In genomic region chr3:121539871-121540431, GRCm38 (mm10) we compare ENCODE assay signal across 8 mouse cellular contexts. TPM values are rescaled to one million over a fixed set of nuclear protein-coding genes. Genes with fewer than 3 reads are reported as not detected.
A peak's percentile ranks its signal among the peaks of the same experiment; 100 is the strongest.
DNase-seq lines count a peak whose midpoint lies in the region; ATAC-seq lines count a peak whose summit lies in the region.

No protein-coding gene starts in this region.

- no peaks in the 10 kb centered on the region for H3K36me3 ChIP-seq in heart, embryonic 16.5 days (ENCODE audit: control insufficient read depth, insufficient read depth)
- no peaks in the 10 kb centered on the region for H3K36me3 ChIP-seq in limb, embryonic 10.5 days
- H3K36me3 ChIP-seq in neural tube, embryonic 12.5 days, result no peaks in the 10 kb centered on the region

- H3K9ac ChIP-seq in heart, embryonic 16.5 days (ENCODE audit: low read length), result no peak overlapping the region
- H3K9ac ChIP-seq in neural tube, embryonic 12.5 days, result no peak overlapping the region

- peaks cover 3% of the 10 kb centered on the region; the same call in 1 of the 2 replicates for H3K4me1 ChIP-seq in heart, embryonic 16.5 days (ENCODE audit: control insufficient read depth, insufficient read depth, low read length)
- H3K4me1 ChIP-seq in limb, embryonic 10.5 days, result peaks cover 17% of the 10 kb centered on the region
- H3K4me1 ChIP-seq in neural tube, embryonic 12.5 days, result peaks cover 11% of the 10 kb centered on the region

- WGBS in heart, embryonic 16.5 days, result 9% methylated on average over 8 of the region's 8 CpGs
- 14% methylated on average over 8 of the region's 8 CpGs for WGBS in limb, embryonic 10.5 days
- WGBS in neural tube, embryonic 12.5 days, result 6% methylated on average over 8 of the region's 8 CpGs

- no peaks in the 10 kb centered on the region for H3K27me3 ChIP-seq in heart, embryonic 16.5 days (ENCODE audit: control insufficient read depth, insufficient read depth, low read length)
- H3K27me3 ChIP-seq in limb, embryonic 10.5 days (ENCODE audit: low read depth, poor library complexity, severe bottlenecking), result peaks cover 3% of the 10 kb centered on the region
- H3K27me3 ChIP-seq in neural tube, embryonic 12.5 days (replicated peaks), result no peaks in the 10 kb centered on the region

- 0 out of 2 replicates have a peak overlapping the region, but pooled peaks have one; percentile 2 for H3K4me3 ChIP-seq in heart, embryonic 16.5 days (ENCODE audit: low read length)
- H3K4me3 ChIP-seq in limb, embryonic 10.5 days, result no peak overlapping the region
- H3K4me3 ChIP-seq in neural tube, embryonic 12.5 days, result no peak overlapping the region

- H3K27ac ChIP-seq in heart, embryonic 16.5 days (ENCODE audit: low read length), result no peak overlapping the region
- no peak overlapping the region; the same call in 1 of the 2 replicates for H3K27ac ChIP-seq in limb, embryonic 10.5 days
- H3K27ac ChIP-seq in neural tube, embryonic 12.5 days, result no peak overlapping the region

- DNase-seq in 3134 (ENCODE audit: extremely low read depth, insufficient read length, low spot score), result peak; percentile 25
- peak; percentile 77 for DNase-seq in NIH3T3 (ENCODE audit: low read depth)
- DNase-seq in limb, embryonic 10.5 days (ENCODE audit: low spot score), result peak; percentile 56
- no peak for DNase-seq in natural killer cell, adult 2 months (ENCODE audit: low spot score in 2 of 2)
- DNase-seq in gastrocnemius, adult 8-10 months (ENCODE audit: low spot score in 2 of 2), result no peak
- no peak for DNase-seq in cerebellum, adult 8-10 months

- ATAC-seq in heart, embryonic 16.5 days (replicated peaks; ENCODE audit: extremely low read depth, insufficient read depth, low FRiP score), result no peak
- ATAC-seq in neural tube, embryonic 12.5 days (ENCODE audit: low FRiP score, low read depth), result peak; percentile 65; the same call in 1 of the 2 replicates

- H3K4me2 ChIP-seq in heart, embryonic 16.5 days (ENCODE audit: low read depth, low read length), result peak overlapping the region; percentile 32; the same call in 1 of the 2 replicates
- peak overlapping the region; percentile 18; the same call in 1 of the 2 replicates for H3K4me2 ChIP-seq in neural tube, embryonic 12.5 days (replicated peaks)

- no peaks in the 10 kb centered on the region for H3K9me3 ChIP-seq in heart, embryonic 16.5 days (replicated peaks; ENCODE audit: control insufficient read depth, low read length)
- no peaks in the 10 kb centered on the region for H3K9me3 ChIP-seq in limb, embryonic 10.5 days (replicated peaks)
- no peaks in the 10 kb centered on the region for H3K9me3 ChIP-seq in neural tube, embryonic 12.5 days

RNA-seq across cellular contexts. Expression of gene Slc44a3, which starts 7.7 kb away (rescaled TPM):
- 1.2 and 2.5 TPM in 2 replicates for polyA plus RNA-seq in heart, embryonic 16.5 days (2015; fragmentation: Nextera tagmentation; extraction: Ambion mirVana)
- polyA plus RNA-seq in limb, embryonic 10.5 days (2016; fragmentation: Nextera tagmentation; extraction: Ambion mirVana), result 0.23 and 0.53 TPM in 2 replicates
- polyA plus RNA-seq in neural tube, embryonic 12.5 days (2016; fragmentation: Nextera tagmentation; extraction: Ambion mirVana), result 0.53 and 0.86 TPM in 2 replicates
- under 1 TPM in 1 of 4 experiments, not detected in 3; 0.34 TPM for total RNA-seq in gastrocnemius, adult 8-10 months (2022)

Comparison
In these comparisons a context has a peak if more than half of its experiments do, and no peak if none do; other contexts are left out.
1. DNase-seq: peak in 3134 (single experiment), NIH3T3 (single experiment) and limb, embryonic 10.5 days (single experiment); none in natural killer cell, adult 2 months (0 of 2), gastrocnemius, adult 8-10 months (0 of 2) and cerebellum, adult 8-10 months (single experiment).